Mouse (Mus musculus) layer of hippocampus, adult 2 months (tissue): ENCODE measurements around the gene Sestd1. TPM values are rescaled to one million over a fixed set of nuclear protein-coding genes. Genes with fewer than 3 reads are reported as not detected.
A peak's percentile ranks its signal among the peaks of the same experiment; 100 is the strongest.

Experiments
- DNase-seq, 2 experiments: peaks; one replicate each; pipeline ENCODE4 v3.0.0; 2022; ENCODE audit warnings: low spot score in 2 of 2
- H3K27ac ChIP-seq: fragments of 200-600 bp; 2 replicates; pipeline ENCODE4 v1.8.1; 2022
- H3K4me3 ChIP-seq: fragments of 200-600 bp; 2 replicates; pipeline ENCODE4 v1.8.1; 2022; ENCODE audit warnings: mild to moderate bottlenecking
- CTCF ChIP-seq: fragments of 200-600 bp; conservative IDR thresholded peaks from 2 replicates; pipeline ENCODE4 v1.8.1; 2022; ENCODE audit warnings: antibody characterized with exemption, mild to moderate bottlenecking, moderate library complexity
- total RNA-seq, 2 experiments: library from RNA; stranded (reverse); gene quantifications; 2 replicates each; pipeline ENCODE4 v1.2.3; 2021

Gene Sestd1
- total RNA-seq, 2 experiments from 2014 or later = 36.6 to 40.2 TPM

DNA sequence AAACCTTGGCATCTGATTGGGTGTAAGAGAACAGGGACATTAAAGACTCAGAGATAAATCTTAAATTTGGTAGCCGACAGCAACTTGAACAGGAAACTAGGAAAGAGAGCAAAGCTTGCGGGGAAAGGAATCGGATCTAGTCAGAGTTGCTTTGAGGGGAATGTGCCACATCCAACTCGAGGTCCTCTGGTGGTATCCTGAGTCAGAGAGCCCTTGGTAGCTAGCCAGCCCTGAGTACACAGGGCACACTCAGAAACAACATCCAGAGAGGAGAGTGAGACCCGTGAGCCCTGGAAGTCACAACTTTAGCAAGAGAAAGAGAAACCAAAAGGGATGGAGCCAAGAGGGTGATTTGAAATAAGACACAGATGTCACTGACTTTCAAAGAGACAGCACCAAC, 85.3 kb downstream of the Sestd1 start:
- no peak for TF ChIP-seq CTCF
- no peak for DNase-seq
- H3K27ac ChIP-seq = no peak overlapping the region
- H3K4me3 ChIP-seq = no peak overlapping the region

GRCm38 (mm10) chr2:77191811-77192210, 88.6 kb downstream of the Sestd1 start:
- Histone ChIP-seq H3K4me3 (no peak overlapping the region), H3K27ac (no peak overlapping the region)
- TF ChIP-seq CTCF = no peak
- DNase-seq = no peak

- Histone ChIP-seq H3K27ac (no peak overlapping the region), H3K4me3 (no peak overlapping the region)
- TF ChIP-seq CTCF = no peak
- DNase-seq = no peak
These were observed 89.5 kb downstream of the Sestd1 start for GRCm38 (mm10) chr2:77190891-77191290.

GRCm38 (mm10) chr2:77190301-77190700, 90.1 kb downstream of the Sestd1 start:
- no peak overlapping the region for H3K4me3 ChIP-seq
- no peak overlapping the region for H3K27ac ChIP-seq
- no peak for TF ChIP-seq CTCF
- DNase-seq = no peak

DNA sequence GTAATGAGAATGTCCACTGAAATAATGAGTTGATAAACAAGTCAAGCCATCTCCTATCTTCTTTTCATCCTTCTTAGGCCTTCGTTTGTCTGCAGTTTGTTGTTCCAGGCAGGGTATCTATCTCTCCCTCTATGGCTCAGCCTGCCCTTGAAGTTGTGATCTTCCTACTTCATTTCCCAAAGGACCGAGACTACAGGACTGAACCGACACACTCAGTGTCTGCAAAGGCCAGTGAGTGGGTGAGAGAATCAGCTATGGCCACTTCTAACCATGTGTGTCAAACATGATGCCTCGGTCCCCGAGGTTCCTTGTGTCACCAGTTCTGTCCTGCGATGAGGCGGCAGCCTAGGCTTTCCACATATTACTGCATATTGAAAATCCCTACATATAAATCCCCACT, 90.7 kb downstream of the Sestd1 start:
- Histone ChIP-seq H3K27ac (no peak overlapping the region), H3K4me3 (no peak overlapping the region)
- TF ChIP-seq CTCF = no peak
- no peak for DNase-seq

GRCm38 (mm10) chr2:77187501-77187900, 92.9 kb downstream of the Sestd1 start:
- DNase-seq = no peak
- Histone ChIP-seq H3K27ac (no peak overlapping the region), H3K4me3 (no peak overlapping the region)
- TF ChIP-seq CTCF = no peak

DNA sequence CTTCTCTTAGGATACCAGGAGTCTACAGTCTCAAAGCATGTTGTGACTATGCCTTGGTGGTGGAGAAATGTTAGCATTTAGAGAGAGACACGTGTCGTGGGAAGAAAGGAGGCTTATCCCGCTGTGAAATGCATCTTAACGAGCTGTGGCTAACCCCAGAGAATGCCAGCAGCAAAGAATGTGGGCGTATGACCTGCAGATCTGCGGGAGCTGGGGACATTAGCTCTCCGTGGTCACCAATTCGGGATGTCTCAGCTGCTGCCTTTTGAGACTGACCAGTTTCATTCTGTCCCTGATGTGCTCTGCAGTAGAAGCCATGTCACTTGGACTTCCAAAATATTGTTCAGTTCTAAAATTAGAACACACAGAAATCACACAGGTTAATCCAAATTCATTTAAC, 93.5 kb downstream of the Sestd1 start:
- Histone ChIP-seq H3K4me3 (no peak overlapping the region), H3K27ac (no peak overlapping the region)
- TF ChIP-seq CTCF = no peak
- no peak for DNase-seq

DNA sequence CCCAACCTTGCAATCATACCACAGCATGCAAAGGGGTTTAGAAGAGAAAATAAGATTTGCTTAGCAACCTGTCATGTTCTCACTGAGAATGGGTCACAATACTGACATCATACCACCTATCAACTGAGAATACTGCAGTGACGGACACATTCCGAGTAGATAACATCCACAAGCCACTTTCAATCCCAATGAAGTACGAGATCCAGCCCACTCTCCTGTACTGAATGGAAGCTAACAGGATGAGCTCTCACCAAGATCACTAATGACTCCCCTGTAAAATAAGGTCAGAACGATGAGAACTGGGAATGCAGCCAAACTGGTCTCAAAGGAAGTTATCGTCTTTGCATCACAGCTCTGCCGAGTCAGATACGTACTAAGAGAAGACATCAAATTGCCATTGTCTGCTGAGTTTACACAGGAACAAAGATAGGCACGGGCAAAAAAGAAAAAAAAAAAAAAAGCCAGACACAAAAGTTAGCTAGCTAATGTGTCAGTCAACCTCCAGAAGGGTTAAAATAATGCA, 96.3 kb downstream of the Sestd1 start:
- no peak overlapping the region for H3K27ac ChIP-seq
- DNase-seq = no peak
- H3K4me3 ChIP-seq = no peak overlapping the region
- TF ChIP-seq CTCF = no peak

DNA sequence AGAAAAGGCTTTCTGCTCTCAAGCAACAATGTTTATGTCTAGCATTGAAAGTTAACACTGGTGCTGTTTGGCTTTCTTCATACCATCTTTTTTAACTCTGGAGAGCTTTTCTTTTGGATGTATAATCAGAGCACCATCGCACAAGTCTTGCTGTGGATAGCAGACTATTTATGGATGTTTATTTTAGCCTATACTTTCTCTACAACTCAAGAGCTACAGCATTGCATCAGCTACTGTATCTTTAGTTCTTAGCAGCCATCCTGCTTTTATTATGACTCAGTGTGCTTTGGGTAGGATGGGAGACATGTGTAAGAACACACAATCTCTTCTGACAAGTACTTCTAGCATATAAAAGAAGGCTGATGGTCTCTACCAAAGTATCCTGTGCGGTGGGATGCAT, 96.7 kb downstream of the Sestd1 start:
- H3K27ac ChIP-seq = no peak overlapping the region

DNA sequence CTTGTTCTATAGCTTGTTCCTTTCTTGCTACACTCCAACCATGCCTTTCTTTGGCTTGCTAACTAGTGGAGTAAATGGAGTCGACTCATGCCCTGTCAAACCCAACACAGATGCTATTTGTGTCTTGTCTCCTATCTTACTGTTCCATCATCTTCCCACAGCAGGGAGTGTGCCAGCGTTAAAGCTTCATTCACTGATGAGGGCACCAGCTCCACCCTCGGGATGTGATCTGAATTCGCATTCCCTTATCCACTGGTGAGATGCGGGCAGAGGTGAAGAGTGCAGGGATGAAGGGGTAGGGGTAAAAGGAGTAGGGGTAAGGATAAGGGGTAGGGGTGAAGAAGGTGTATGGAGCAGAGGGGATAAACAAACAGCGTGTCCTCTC, 97.4 kb downstream of the Sestd1 start:
- no peak for TF ChIP-seq CTCF
- no peak overlapping the region for H3K4me3 ChIP-seq
- no peak overlapping the region for H3K27ac ChIP-seq
- DNase-seq = no peak

More for the DNA sequence above, 96.7 kb downstream of the Sestd1 start:
- H3K4me3 ChIP-seq = no peak overlapping the region
- no peak for TF ChIP-seq CTCF
- DNase-seq = no peak

- no peak for TF ChIP-seq CTCF
- Histone ChIP-seq H3K27ac (no peak overlapping the region), H3K4me3 (no peak overlapping the region)
- no peak for DNase-seq
These were observed 98.0 kb downstream of the Sestd1 start for GRCm38 (mm10) chr2:77182271-77182995.

GRCm38 (mm10) chr2:77177472-77177871, 102.9 kb downstream of the Sestd1 start:
- no peak for DNase-seq
- H3K27ac ChIP-seq = peak overlapping the region; percentile 19; the same call in 1 of the 2 replicates
- H3K4me3 ChIP-seq = no peak overlapping the region
- TF ChIP-seq CTCF = no peak

DNA sequence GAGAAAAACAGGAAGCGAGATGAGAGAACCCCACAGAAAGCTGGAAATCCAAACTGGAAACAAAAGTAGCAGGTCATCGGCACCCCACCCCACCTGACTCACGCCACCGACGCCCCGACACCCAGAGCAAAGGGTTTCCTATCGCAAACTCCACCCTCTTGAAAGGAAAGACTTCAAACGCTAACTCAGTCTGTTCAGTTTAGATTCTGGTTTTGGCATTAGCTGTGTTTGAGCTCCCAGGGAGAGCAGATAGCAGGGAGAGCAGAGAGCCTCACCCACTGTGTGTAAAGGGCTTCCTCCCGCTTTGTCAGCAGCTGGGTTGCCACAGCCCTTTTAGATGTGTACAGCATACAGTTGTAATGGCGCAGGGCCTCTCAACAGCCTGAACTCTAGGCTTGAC, 104.0 kb downstream of the Sestd1 start:
- TF ChIP-seq CTCF = no peak
- no peak for DNase-seq
- no peak overlapping the region for H3K4me3 ChIP-seq
- no peak overlapping the region for H3K27ac ChIP-seq

GRCm38 (mm10) chr2:77175411-77175810, 105.0 kb downstream of the Sestd1 start:
- Histone ChIP-seq H3K4me3 (no peak overlapping the region), H3K27ac (peak overlapping the region; percentile 61)
- no peak for DNase-seq

More at GRCm38 (mm10) chr2:77175411-77175810, 105.0 kb downstream of the Sestd1 start:
- TF ChIP-seq CTCF = no peak
